Mouse (Mus musculus) thymus, adult 2 months (tissue): ENCODE measurements at regions not wholly inside any gene's neighbourhood (a gene's known extent, or its start where the extent isn't known, plus 50 kb on each side); places are given as distances from the start of the nearest gene placed in this dataset.

Source experiments
- DNase-seq: peaks from one replicate; pipeline ENCODE4 v3.0.0; 2021
- H3K27ac ChIP-seq: fragments of 200-500 bp; 2 replicates; pipeline ENCODE4 v1.5.1; 2012; ENCODE audit warnings: low read length, control low read depth; ENCODE audit not compliant: control insufficient read depth, insufficient read depth
- H3K27me3 ChIP-seq: fragments of 200-500 bp; 2 replicates; pipeline ENCODE4 v1.6.1; 2012; ENCODE audit warnings: mild to moderate bottlenecking, low read length, moderate library complexity, mixed read lengths; ENCODE audit not compliant: control insufficient read depth, insufficient read depth
- H3K36me3 ChIP-seq: fragments of 200-500 bp; 2 replicates; pipeline ENCODE4 v1.6.1; 2012; ENCODE audit warnings: mild to moderate bottlenecking, low read length, moderate library complexity; ENCODE audit not compliant: control insufficient read depth, insufficient read depth
- H3K4me1 ChIP-seq: fragments of 200-500 bp; replicated peaks from 2 replicates; pipeline ENCODE4 v1.6.1; 2012; ENCODE audit warnings: low read length; ENCODE audit not compliant: control insufficient read depth, insufficient read depth
- H3K4me3 ChIP-seq: fragments of 200-500 bp; 2 replicates; pipeline ENCODE4 v1.5.1; 2012; ENCODE audit warnings: mild to moderate bottlenecking, low read length, control low read depth, moderate library complexity; ENCODE audit not compliant: control insufficient read depth, insufficient read depth
- CTCF ChIP-seq: fragments of 200-500 bp; IDR thresholded peaks from 2 replicates; pipeline ENCODE4 v1.5.1; 2012; ENCODE audit warnings: mild to moderate bottlenecking, control low read depth, low read length, moderate library complexity, borderline replicate concordance; ENCODE audit not compliant: control insufficient read depth, poor library complexity, insufficient read depth; ENCODE audit errors: extremely low read depth
- POLR2A ChIP-seq: fragments of 200-500 bp; IDR thresholded peaks from 2 replicates; pipeline ENCODE4 v1.6.1; 2012; ENCODE audit warnings: mild to moderate bottlenecking, low read length, control low read depth, moderate library complexity; ENCODE audit not compliant: control insufficient read depth, poor library complexity, insufficient read depth; ENCODE audit errors: extremely low read depth
- WGBS: fragments of 180-500 bp; shearing (Covaris S2); methylation state at CpG from one replicate; pipeline ENCODE4 v1.1.7; 2018; 5-methylcytosine and 5-hydroxymethylcytosine counted together

GRCm38 (mm10) chr6:144890166-144890565 is 108.4 kb upstream of the Sox5 start:
- Histone ChIP-seq H3K4me3 (no peak overlapping the region), H3K36me3 (no peaks in the 10 kb centered on the region), H3K27ac (no peak overlapping the region), H3K27me3 (no peaks in the 10 kb centered on the region), H3K4me1 (no peaks in the 10 kb centered on the region)
- TF ChIP-seq POLR2A (no peak), CTCF (no peak)
- no peak for DNase-seq
- WGBS: 63% methylated on average over 8 of the region's 8 CpGs

GRCm38 (mm10) chr6:144883117-144883516 is 101.3 kb upstream of the Sox5 start:
- Histone ChIP-seq H3K4me1 (no peaks in the 10 kb centered on the region), H3K27ac (no peak overlapping the region), H3K36me3 (no peaks in the 10 kb centered on the region), H3K27me3 (no peaks in the 10 kb centered on the region), H3K4me3 (no peak overlapping the region)
- TF ChIP-seq CTCF: no peak
- no peak for TF ChIP-seq POLR2A
- no peak for DNase-seq
- WGBS: 67% methylated on average over 4 of the region's 4 CpGs

GRCm38 (mm10) chr6:144880098-144880497 is 98.3 kb upstream of the Sox5 start:
- no peak for DNase-seq
- Histone ChIP-seq H3K27ac (no peak overlapping the region), H3K36me3 (no peaks in the 10 kb centered on the region), H3K4me3 (no peak overlapping the region), H3K4me1 (no peaks in the 10 kb centered on the region), H3K27me3 (no peaks in the 10 kb centered on the region)
- TF ChIP-seq POLR2A (no peak), CTCF (no peak)
- WGBS: 79% methylated on average over 10 of the region's 10 CpGs

GRCm38 (mm10) chr6:144876758-144877157 is 95.0 kb upstream of the Sox5 start:
- Histone ChIP-seq H3K36me3 (no peaks in the 10 kb centered on the region), H3K27ac (no peak overlapping the region), H3K4me3 (no peak overlapping the region), H3K27me3 (no peaks in the 10 kb centered on the region), H3K4me1 (no peaks in the 10 kb centered on the region)
- TF ChIP-seq POLR2A (no peak), CTCF (no peak)
- WGBS: 66% methylated on average over 12 of the region's 12 CpGs
- DNase-seq: no peak

- TF ChIP-seq POLR2A (no peak), CTCF (no peak)
- WGBS: 65% methylated on average over 9 of the region's 9 CpGs
- no peak for DNase-seq
- H3K27ac ChIP-seq: no peak overlapping the region
- H3K27me3 ChIP-seq: no peaks in the 10 kb centered on the region
- no peaks in the 10 kb centered on the region for H3K36me3 ChIP-seq
- H3K4me1 ChIP-seq: no peaks in the 10 kb centered on the region
- H3K4me3 ChIP-seq: no peak overlapping the region
These were observed 94.1 kb upstream of the Sox5 start for GRCm38 (mm10) chr6:144875862-144876261.

GRCm38 (mm10) chr6:144874251-144874650 is 92.5 kb upstream of the Sox5 start:
- TF ChIP-seq CTCF (no peak), POLR2A (no peak)
- H3K4me1 ChIP-seq: no peaks in the 10 kb centered on the region
- no peaks in the 10 kb centered on the region for H3K36me3 ChIP-seq
- H3K4me3 ChIP-seq: no peak overlapping the region
- H3K27ac ChIP-seq: no peak overlapping the region
- H3K27me3 ChIP-seq: no peaks in the 10 kb centered on the region
- DNase-seq: no peak
- 89% methylated on average over 5 of the region's 5 CpGs for WGBS

- WGBS: 93% methylated on average over 8 of the region's 8 CpGs
- no peaks in the 10 kb centered on the region for H3K36me3 ChIP-seq
- no peak for DNase-seq
- H3K4me1 ChIP-seq: no peaks in the 10 kb centered on the region
- no peak overlapping the region for H3K4me3 ChIP-seq
- H3K27me3 ChIP-seq: no peaks in the 10 kb centered on the region
- TF ChIP-seq POLR2A: no peak
- no peak overlapping the region for H3K27ac ChIP-seq
These were observed 89.2 kb upstream of the Sox5 start for GRCm38 (mm10) chr6:144870949-144871348.
